Comparison of ENCODE assay signal across 11 mouse cellular contexts in genomic region chr5:143360000-143360399, GRCm38 (mm10). TPM values are rescaled to one million over a fixed set of nuclear protein-coding genes. Genes with fewer than 3 reads are reported as not detected.
DNase-seq lines count a peak whose midpoint lies in the region; ATAC-seq and TF ChIP-seq lines count a peak whose summit lies in the region.
"Had no signal": no experiment of that assay in that cellular context is flagged by ENCODE, and none has a peak within 500 bp of the region (broad histone marks: within the 10 kb centered on the region; RNA-seq: fewer than 3 reads in every experiment).

No protein-coding gene starts in this region.

- H3K4me2 ChIP-seq in midbrain, postnatal 0 days (ENCODE audit: low read depth, low read length, poor library complexity, severe bottlenecking), result no peak overlapping the region
- H3K4me2 ChIP-seq: stomach, embryonic 15.5 days had no signal

- H3K4me1 ChIP-seq in midbrain, postnatal 0 days (ENCODE audit: insufficient read depth, low read length), result peaks cover 3% of the 10 kb centered on the region; the same call in 1 of the 2 replicates
- peaks cover 42% of the 10 kb centered on the region for H3K4me1 ChIP-seq in midbrain, embryonic 10.5 days

- H3K27me3 ChIP-seq in midbrain, postnatal 0 days (ENCODE audit: insufficient read depth, low read length), result peaks cover 11% of the 10 kb centered on the region; the same call in 1 of the 2 replicates
- peaks cover 75% of the 10 kb centered on the region for H3K27me3 ChIP-seq in midbrain, embryonic 10.5 days (ENCODE audit: low read depth, poor library complexity, severe bottlenecking)

- H3K9me3 ChIP-seq in midbrain, postnatal 0 days (ENCODE audit: low read length), result no peaks in the 10 kb centered on the region
- no peaks in the 10 kb centered on the region for H3K9me3 ChIP-seq in midbrain, embryonic 10.5 days (replicated peaks)
- H3K9me3 ChIP-seq: stomach, embryonic 15.5 days had no signal

- 60% methylated on average over 5 of the region's 5 CpGs for WGBS in midbrain, postnatal 0 days
- WGBS in midbrain, embryonic 10.5 days, result 56% methylated on average over 5 of the region's 5 CpGs

- no peaks in the 10 kb centered on the region for H3K36me3 ChIP-seq in midbrain, postnatal 0 days (ENCODE audit: insufficient read depth, low read length)
- no peaks in the 10 kb centered on the region for H3K36me3 ChIP-seq in midbrain, embryonic 10.5 days
- H3K36me3 ChIP-seq: stomach, embryonic 15.5 days had no signal

- DNase-seq in gastrocnemius, adult 2 months, result no peak
- DNase-seq in gastrocnemius, postnatal 10 days, result no peak
- DNase-seq in midbrain, postnatal 0 days (ENCODE audit: low spot score), result no peak
- no peak for DNase-seq in midbrain, embryonic 10.5 days (ENCODE audit: low spot score)
- peak; percentile 31 for DNase-seq in thymus, postnatal 25 days
- DNase-seq in heart, adult 8-10 months (ENCODE audit: low spot score), result no peak
- DNase-seq in gastrocnemius, adult 18-20 months (ENCODE audit: low spot score), result no peak

- intact Hi-C loops in gastrocnemius, adult 2 months (cut with DNase I), result no loop called here

- no peak for ATAC-seq in midbrain, postnatal 0 days (ENCODE audit: low FRiP score)
- peak; percentile 40; the same call in 1 of the 2 replicates for ATAC-seq in common myeloid progenitor, adult 5-6 weeks (replicated peaks; ENCODE audit: low read depth, poor library complexity, severe bottlenecking)

- peak; percentile 38 for TF ChIP-seq CTCF in gastrocnemius, adult 2 months (IDR thresholded peaks at IDR 0.05)
- peak; percentile 66 for TF ChIP-seq CTCF in midbrain, postnatal 0 days (IDR thresholded peaks at IDR 0.05)

- no peak overlapping the region for H3K4me3 ChIP-seq in gastrocnemius, adult 2 months
- no peak overlapping the region for H3K4me3 ChIP-seq in midbrain, postnatal 0 days (ENCODE audit: low read depth, low read length)
- H3K4me3 ChIP-seq in midbrain, embryonic 10.5 days, result no peak overlapping the region
- H3K4me3 ChIP-seq: stomach, embryonic 15.5 days had no signal

- no peak overlapping the region for H3K27ac ChIP-seq in gastrocnemius, adult 2 months
- H3K27ac ChIP-seq in midbrain, postnatal 0 days (ENCODE audit: low read depth, low read length), result no peak overlapping the region
- H3K27ac ChIP-seq in midbrain, embryonic 10.5 days (replicated peaks), result no peak overlapping the region
- H3K27ac ChIP-seq: stomach, embryonic 15.5 days had no signal

- no peak overlapping the region for H3K9ac ChIP-seq in midbrain, postnatal 0 days (replicated peaks; ENCODE audit: low read length, poor library complexity, severe bottlenecking)
- H3K9ac ChIP-seq: stomach, embryonic 15.5 days had no signal

RNA-seq across cellular contexts. Expression of gene Grid2ip, which starts 2.9 kb away (rescaled TPM):
- total RNA-seq in gastrocnemius, adult 2 months (2021), result not detected
- total RNA-seq in gastrocnemius, postnatal 10 days (2021), result under 1 TPM; 0.05 to 0.11 TPM
- total RNA-seq in midbrain, postnatal 0 days (2014; rRNA removed), result 2.3 and 2.8 TPM in 2 replicates
- 0.33 and 0.60 TPM in 2 replicates for polyA plus RNA-seq in midbrain, postnatal 0 days (2015; fragmentation: Nextera tagmentation; extraction: Ambion mirVana)
- polyA plus RNA-seq in midbrain, embryonic 10.5 days (2016; fragmentation: Nextera tagmentation; extraction: Ambion mirVana), result 0.05 and 0.14 TPM in 2 replicates
- not detected in 2 replicates for total RNA-seq in common myeloid progenitor, adult 5-6 weeks (2017)
- not detected for total RNA-seq in heart, adult 8-10 months (2022)
- not detected for total RNA-seq in gastrocnemius, adult 18-20 months (2021)
- polyA plus RNA-seq: liver, embryonic 16.5 days; neural tube, embryonic 11.5 days had no signal

RNA-seq across cellular contexts. Expression of gene Zdhhc4, which starts 30.9 kb away (rescaled TPM):
- total RNA-seq in gastrocnemius, adult 2 months (2021), result 10 to 100 TPM; 35.0 to 40.6 TPM
- total RNA-seq in gastrocnemius, postnatal 10 days (2021), result 10 to 100 TPM; 35.0 to 37.5 TPM
- total RNA-seq in midbrain, postnatal 0 days (2014; rRNA removed), result 70.8 and 93.0 TPM in 2 replicates
- polyA plus RNA-seq in midbrain, postnatal 0 days (2015; fragmentation: Nextera tagmentation; extraction: Ambion mirVana), result 94.5 and 96.9 TPM in 2 replicates
- 64.8 and 72.9 TPM in 2 replicates for polyA plus RNA-seq in midbrain, embryonic 10.5 days (2016; fragmentation: Nextera tagmentation; extraction: Ambion mirVana)
- total RNA-seq in common myeloid progenitor, adult 5-6 weeks (2017), result 35.8 and 36.3 TPM in 2 replicates
- 10 to 100 TPM; 21.0 to 32.2 (median 28.6) TPM for total RNA-seq in heart, adult 8-10 months (2022)
- total RNA-seq in gastrocnemius, adult 18-20 months (2021), result 10 to 100 TPM; 34.7 to 38.1 TPM

RNA-seq across cellular contexts. Expression of gene Kdelr2, which starts 43.6 kb away (rescaled TPM):
- 10 to 100 TPM; 33.1 to 37.6 TPM for total RNA-seq in gastrocnemius, adult 2 months (2021)
- total RNA-seq in gastrocnemius, postnatal 10 days (2021), result 100 to 1,000 TPM in 1 of 2 experiments, 10 to 100 TPM in 1; 89.0 to 110 TPM
- total RNA-seq in midbrain, postnatal 0 days (2014; rRNA removed), result 82.4 and 97.3 TPM in 2 replicates
- 128 and 138 TPM in 2 replicates for polyA plus RNA-seq in midbrain, postnatal 0 days (2015; fragmentation: Nextera tagmentation; extraction: Ambion mirVana)
- 191 and 203 TPM in 2 replicates for polyA plus RNA-seq in midbrain, embryonic 10.5 days (2016; fragmentation: Nextera tagmentation; extraction: Ambion mirVana)
- total RNA-seq in common myeloid progenitor, adult 5-6 weeks (2017), result 75.4 and 96.4 TPM in 2 replicates
- 10 to 100 TPM; 45.0 to 54.2 (median 49.3) TPM for total RNA-seq in heart, adult 8-10 months (2022)
- 10 to 100 TPM; 32.2 to 32.5 TPM for total RNA-seq in gastrocnemius, adult 18-20 months (2021)

RNA-seq across cellular contexts. Expression of gene E130309D02Rik, which starts 44.8 kb away (rescaled TPM):
- 10 to 100 TPM; 11.1 to 11.5 TPM for total RNA-seq in gastrocnemius, adult 2 months (2021)
- 10 to 100 TPM; 10.6 to 11.6 TPM for total RNA-seq in gastrocnemius, postnatal 10 days (2021)
- 28.9 and 34.0 TPM in 2 replicates for total RNA-seq in midbrain, postnatal 0 days (2014; rRNA removed)
- 18.3 and 19.6 TPM in 2 replicates for polyA plus RNA-seq in midbrain, postnatal 0 days (2015; fragmentation: Nextera tagmentation; extraction: Ambion mirVana)
- polyA plus RNA-seq in midbrain, embryonic 10.5 days (2016; fragmentation: Nextera tagmentation; extraction: Ambion mirVana), result 59.2 and 61.7 TPM in 2 replicates
- 13.7 and 22.0 TPM in 2 replicates for total RNA-seq in common myeloid progenitor, adult 5-6 weeks (2017)
- 10 to 100 TPM; 13.4 to 20.7 (median 16.7) TPM for total RNA-seq in heart, adult 8-10 months (2022)
- 10 to 100 TPM; 10.5 to 12.6 TPM for total RNA-seq in gastrocnemius, adult 18-20 months (2021)
